Mouse (Mus musculus) stomach, postnatal 0 days (tissue): ENCODE data around the gene Ncstn.

Source experiments
- CTCF ChIP-seq: IDR thresholded peaks from 2 replicates; pipeline ENCODE4 v1.5.1; 2016; ENCODE audit warnings: antibody characterized with exemption, low read depth, mild to moderate bottlenecking, moderate library complexity
- EP300 ChIP-seq: optimal IDR thresholded peaks from 2 replicates; pipeline ENCODE3; 2016; ENCODE audit warnings: antibody characterized with exemption

DNA sequence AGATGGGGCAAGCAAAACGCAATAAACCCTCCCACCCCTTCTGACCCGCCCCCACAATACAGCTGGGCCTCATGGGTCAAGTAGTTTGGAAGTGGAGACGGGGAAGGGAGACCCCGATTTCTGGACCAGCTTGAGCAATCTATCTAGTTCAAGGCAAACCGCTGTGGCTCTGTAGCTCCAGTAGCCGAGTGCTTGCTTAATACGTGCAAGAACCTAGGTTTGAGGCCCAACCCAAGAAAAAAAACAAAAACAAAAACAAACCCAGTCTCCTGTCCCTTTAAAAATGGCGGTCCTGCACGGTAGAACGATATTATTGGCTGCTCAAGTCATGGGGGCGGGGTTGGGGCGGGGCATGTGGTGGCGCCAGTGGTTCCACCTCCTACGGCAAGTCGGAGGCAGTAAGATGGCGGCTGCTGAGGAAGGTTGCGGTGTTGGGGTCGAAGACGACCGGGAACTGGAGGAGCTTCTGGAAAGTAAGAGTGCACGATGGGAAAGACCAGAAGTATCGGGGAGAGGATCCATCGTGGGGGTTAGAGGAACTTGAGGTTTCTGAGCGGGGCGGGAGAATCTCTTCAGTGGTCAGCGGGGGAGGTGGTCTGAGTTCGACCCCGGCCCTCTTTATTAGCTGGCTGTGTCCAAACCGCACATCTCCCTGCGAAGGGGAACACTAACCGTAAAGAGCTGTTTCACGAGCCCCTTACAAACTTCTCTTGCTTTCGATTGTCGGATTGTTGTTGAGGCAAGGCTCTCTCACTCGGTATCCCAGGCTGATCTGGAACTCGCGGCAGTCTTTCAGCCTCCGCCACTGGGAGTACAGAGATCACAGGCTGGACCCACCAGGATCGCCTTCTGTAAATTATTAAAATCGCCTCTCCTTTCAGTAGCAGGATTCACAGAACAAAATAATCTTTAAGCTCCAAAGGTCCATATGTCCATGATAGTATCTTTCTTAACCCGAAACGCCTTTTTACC, 44.1 kb upstream of the Ncstn start, which contains the start of gene Pex19:
- no peak for TF ChIP-seq EP300
- TF ChIP-seq CTCF, result no peak
